Mouse (Mus musculus) neural tube, embryonic 11.5 days (tissue): ENCODE measurements around the gene Ggta1. TPM values are rescaled to one million over a fixed set of nuclear protein-coding genes. Genes with fewer than 3 reads are reported as not detected.

Experiments
- ATAC-seq: fragments of 200-750 bp; cut with Nextera tagmentation; 2 replicates; pipeline ENCODE4 v1.8.0; 2017; ENCODE audit warnings: moderate number of reproducible peaks, mild to moderate bottlenecking, moderate TSS enrichment, moderate library complexity; ENCODE audit not compliant: insufficient read depth, low FRiP score, low TSS enrichment
- DNase-seq: peaks from one replicate; pipeline ENCODE4 v3.0.0-alpha.2; 2015; ENCODE audit warnings: low spot score
- H3K27ac ChIP-seq: fragments of 300-500 bp; sonication (generic); 2 replicates; pipeline ENCODE4 v1.5.1; 2014; ENCODE audit warnings: low read depth, mild to moderate bottlenecking, low read length
- H3K27me3 ChIP-seq: fragments of 300-500 bp; sonication (generic); 2 replicates; pipeline ENCODE4 v1.6.1; 2014; ENCODE audit warnings: mild to moderate bottlenecking, low read length, mixed read lengths; ENCODE audit not compliant: control insufficient read depth, insufficient read depth
- H3K36me3 ChIP-seq: fragments of 300-500 bp; sonication (generic); 2 replicates; pipeline ENCODE4 v1.6.1; 2014; ENCODE audit warnings: mild to moderate bottlenecking, low read length, moderate library complexity, mixed read lengths; ENCODE audit not compliant: control insufficient read depth, insufficient read depth
- H3K4me1 ChIP-seq: fragments of 300-500 bp; sonication (generic); 2 replicates; pipeline ENCODE4 v1.6.1; 2014; ENCODE audit warnings: low read length, mixed read lengths; ENCODE audit not compliant: control insufficient read depth, insufficient read depth
- H3K4me2 ChIP-seq: fragments of 300-500 bp; sonication (generic); 2 replicates; pipeline ENCODE4 v1.6.1; 2014; ENCODE audit warnings: low read depth, mild to moderate bottlenecking, moderate library complexity
- H3K4me3 ChIP-seq: fragments of 300-500 bp; sonication (generic); 2 replicates; pipeline ENCODE4 v1.5.1; 2014; ENCODE audit warnings: low read depth, low read length
- H3K9ac ChIP-seq: fragments of 300-500 bp; sonication (generic); 2 replicates; pipeline ENCODE4 v1.6.1; 2014; ENCODE audit warnings: mild to moderate bottlenecking, low read length
- H3K9me3 ChIP-seq: fragments of 300-500 bp; sonication (generic); 2 replicates; pipeline ENCODE4 v1.6.1; 2016; ENCODE audit warnings: low read length; ENCODE audit not compliant: control insufficient read depth
- WGBS: fragments of 180-500 bp; shearing (Covaris S2); extraction: QIAGEN DNeasy Blood & Tissue Kit; methylation state at CpG from one replicate; pipeline ENCODE4 v1.1.7; 2014; 5-methylcytosine and 5-hydroxymethylcytosine counted together
- polyA plus RNA-seq: library from polyadenylated mRNA; unstranded; fragments of >200 nt; fragmentation: Nextera tagmentation; extraction: Ambion mirVana; gene quantifications from 2 replicates; pipeline ENCODE4 v1.2.1, GENCODE M21; 2014

Ggta1 gene
- polyA plus RNA-seq, 1 experiment from 2014 or later = 9.5 TPM

GRCm38 (mm10) chr2:35442079-35442478 lies 21.0 kb downstream of the Ggta1 start:
- no peak overlapping the region for H3K27ac ChIP-seq
- ATAC-seq (no peak), DNase-seq (no peak)
- H3K27me3 ChIP-seq = no peaks in the 10 kb centered on the region
- H3K36me3 ChIP-seq = no peaks in the 10 kb centered on the region
- H3K4me2 ChIP-seq = no peak overlapping the region
- no peaks in the 10 kb centered on the region for H3K9me3 ChIP-seq
- whole genome bisulfite sequencing = 92% methylated on average over 6 of the region's 6 CpGs
- no peak overlapping the region for H3K4me3 ChIP-seq
- no peaks in the 10 kb centered on the region for H3K4me1 ChIP-seq
- no peak overlapping the region for H3K9ac ChIP-seq

GRCm38 (mm10) chr2:35441419-35441818 lies 21.6 kb downstream of the Ggta1 start:
- Histone ChIP-seq H3K9ac (no peak overlapping the region), H3K9me3 (no peaks in the 10 kb centered on the region), H3K4me1 (no peaks in the 10 kb centered on the region), H3K4me3 (no peak overlapping the region), H3K36me3 (no peaks in the 10 kb centered on the region), H3K4me2 (no peak overlapping the region), H3K27me3 (no peaks in the 10 kb centered on the region), H3K27ac (no peak overlapping the region)
- WGBS = 90% methylated on average over 6 of the region's 6 CpGs
- DNase-seq = no peak
- no peak for ATAC-seq

GRCm38 (mm10) chr2:35440480-35440879 lies 22.6 kb downstream of the Ggta1 start:
- ATAC-seq (no peak), DNase-seq (no peak)
- WGBS = 79% methylated on average over 3 of the region's 3 CpGs
- Histone ChIP-seq H3K9me3 (no peaks in the 10 kb centered on the region), H3K4me1 (no peaks in the 10 kb centered on the region), H3K4me3 (no peak overlapping the region), H3K9ac (no peak overlapping the region), H3K4me2 (no peak overlapping the region), H3K27me3 (no peaks in the 10 kb centered on the region), H3K36me3 (no peaks in the 10 kb centered on the region), H3K27ac (no peak overlapping the region)

- Histone ChIP-seq H3K9ac (no peak overlapping the region), H3K27ac (no peak overlapping the region), H3K27me3 (no peaks in the 10 kb centered on the region), H3K36me3 (no peaks in the 10 kb centered on the region), H3K9me3 (no peaks in the 10 kb centered on the region), H3K4me2 (no peak overlapping the region), H3K4me3 (no peak overlapping the region), H3K4me1 (peaks cover under 1% of the 10 kb centered on the region; the same call in 1 of the 2 replicates)
- no peak for ATAC-seq
- WGBS = 91% methylated on average over 2 of the region's 2 CpGs
- no peak for DNase-seq
Observed at GRCm38 (mm10) chr2:35437796-35438195, 25.2 kb downstream of the Ggta1 start.

- no peak overlapping the region for H3K9ac ChIP-seq
- DNase-seq (no peak), ATAC-seq (no peak)
- 82% methylated on average over 6 of the region's 6 CpGs for WGBS
- peaks cover 5% of the 10 kb centered on the region; the same call in 1 of the 2 replicates for H3K4me1 ChIP-seq
- H3K27me3 ChIP-seq = no peaks in the 10 kb centered on the region
- no peaks in the 10 kb centered on the region for H3K9me3 ChIP-seq
- H3K36me3 ChIP-seq = no peaks in the 10 kb centered on the region
- H3K4me3 ChIP-seq = no peak overlapping the region
- no peak overlapping the region for H3K27ac ChIP-seq
- H3K4me2 ChIP-seq = no peak overlapping the region
Observed at GRCm38 (mm10) chr2:35434576-35435123, 28.4 kb downstream of the Ggta1 start.

- no peak overlapping the region for H3K4me3 ChIP-seq
- H3K4me1 ChIP-seq = peaks cover 5% of the 10 kb centered on the region; the same call in 1 of the 2 replicates
- H3K9me3 ChIP-seq = no peaks in the 10 kb centered on the region
- no peaks in the 10 kb centered on the region for H3K36me3 ChIP-seq
- H3K9ac ChIP-seq = no peak overlapping the region
- no peak for ATAC-seq
- no peak for DNase-seq
- no peak overlapping the region for H3K27ac ChIP-seq
- no peak overlapping the region for H3K4me2 ChIP-seq
- H3K27me3 ChIP-seq = no peaks in the 10 kb centered on the region
- 62% methylated on average over 4 of the region's 4 CpGs for WGBS
Observed at GRCm38 (mm10) chr2:35433428-35433827, 29.6 kb downstream of the Ggta1 start.

- WGBS = 29% methylated on average over 7 of the region's 7 CpGs
- no peak overlapping the region for H3K4me3 ChIP-seq
- no peak for ATAC-seq
- DNase-seq = peak; percentile 31
- H3K9ac ChIP-seq = no peak overlapping the region
- no peaks in the 10 kb centered on the region for H3K27me3 ChIP-seq
- no peaks in the 10 kb centered on the region for H3K36me3 ChIP-seq
- H3K4me2 ChIP-seq = no peak overlapping the region
- H3K4me1 ChIP-seq = peaks cover 5% of the 10 kb centered on the region; the same call in 1 of the 2 replicates
- no peak overlapping the region for H3K27ac ChIP-seq
- H3K9me3 ChIP-seq = no peaks in the 10 kb centered on the region
Observed at GRCm38 (mm10) chr2:35432472-35432871, 30.6 kb downstream of the Ggta1 start.

GRCm38 (mm10) chr2:35432011-35432410 lies 31.0 kb downstream of the Ggta1 start:
- Histone ChIP-seq H3K9ac (no peak overlapping the region), H3K4me2 (no peak overlapping the region), H3K4me3 (no peak overlapping the region), H3K4me1 (peaks cover 5% of the 10 kb centered on the region; the same call in 1 of the 2 replicates), H3K9me3 (no peaks in the 10 kb centered on the region), H3K27me3 (no peaks in the 10 kb centered on the region), H3K27ac (no peak overlapping the region), H3K36me3 (no peaks in the 10 kb centered on the region)
- WGBS = 27% methylated on average over 7 of the region's 7 CpGs
- DNase-seq = peak; percentile 34
- no peak for ATAC-seq

GRCm38 (mm10) chr2:35430806-35431205 lies 32.2 kb downstream of the Ggta1 start:
- ATAC-seq (no peak), DNase-seq (no peak)
- H3K36me3 ChIP-seq = no peaks in the 10 kb centered on the region
- no peaks in the 10 kb centered on the region for H3K9me3 ChIP-seq
- H3K27ac ChIP-seq = no peak overlapping the region
- H3K9ac ChIP-seq = no peak overlapping the region
- no peak overlapping the region for H3K4me2 ChIP-seq
- WGBS = 84% methylated on average over 8 of the region's 8 CpGs
- H3K4me1 ChIP-seq = peaks cover 5% of the 10 kb centered on the region; the same call in 1 of the 2 replicates
- no peaks in the 10 kb centered on the region for H3K27me3 ChIP-seq
- no peak overlapping the region for H3K4me3 ChIP-seq
